Mouse (Mus musculus) myocyte (in vitro differentiated cells): ENCODE measurements around the gene Sec62.
"Not testable (repeated sequence)": the region's sequence is repeated elsewhere in the genome, so short reads cannot be mapped to it uniquely, and the experiment has no call there.

Source experiments
- E2F4 ChIP-seq: IDR thresholded peaks from one replicate; pipeline ENCODE4 v1.6.1; 2011; ENCODE audit warnings: mild to moderate bottlenecking, control low read depth, moderate library complexity; ENCODE audit not compliant: insufficient read depth
- MAX ChIP-seq: IDR thresholded peaks from one replicate; pipeline ENCODE4 v1.6.1; 2011; ENCODE audit warnings: low read depth, mild to moderate bottlenecking, control low read depth
- MYOD1 ChIP-seq, 3 experiments: IDR thresholded peaks; one replicate each; pipeline ENCODE4 v1.6.1; 2011; ENCODE audit warnings: control low read depth in 2 of 3, low read depth in 2 of 3, mild to moderate bottlenecking in 2 of 3, moderate library complexity in 1 of 3; ENCODE audit not compliant: insufficient read length in 2 of 3, control insufficient read depth in 1 of 3
- POLR2A ChIP-seq: IDR thresholded peaks from one replicate; pipeline ENCODE4 v1.6.1; 2011; ENCODE audit warnings: low read depth, mild to moderate bottlenecking, control low read depth, moderate library complexity; ENCODE audit not compliant: insufficient read length
- POLR2AphosphoS2 ChIP-seq: IDR thresholded peaks from one replicate; pipeline ENCODE4 v1.6.1; 2011; ENCODE audit warnings: low read depth, control low read depth; ENCODE audit not compliant: insufficient read length
- SRF ChIP-seq: IDR thresholded peaks from one replicate; pipeline ENCODE4 v1.6.1; 2011; ENCODE audit warnings: low read depth; ENCODE audit not compliant: control insufficient read depth, insufficient read length
- TCF12 ChIP-seq: IDR thresholded peaks from one replicate; pipeline ENCODE4 v1.6.1; 2011; ENCODE audit warnings: mild to moderate bottlenecking, control low read depth; ENCODE audit not compliant: poor library complexity, insufficient read depth, severe bottlenecking
- TCF3 ChIP-seq: IDR thresholded peaks from one replicate; pipeline ENCODE4 v1.6.1; 2011; ENCODE audit warnings: low read depth, control low read depth; ENCODE audit not compliant: insufficient read length
- USF1 ChIP-seq: IDR thresholded peaks from one replicate; pipeline ENCODE4 v1.6.1; 2011; ENCODE audit warnings: low read depth, mild to moderate bottlenecking, control low read depth, moderate library complexity

DNA sequence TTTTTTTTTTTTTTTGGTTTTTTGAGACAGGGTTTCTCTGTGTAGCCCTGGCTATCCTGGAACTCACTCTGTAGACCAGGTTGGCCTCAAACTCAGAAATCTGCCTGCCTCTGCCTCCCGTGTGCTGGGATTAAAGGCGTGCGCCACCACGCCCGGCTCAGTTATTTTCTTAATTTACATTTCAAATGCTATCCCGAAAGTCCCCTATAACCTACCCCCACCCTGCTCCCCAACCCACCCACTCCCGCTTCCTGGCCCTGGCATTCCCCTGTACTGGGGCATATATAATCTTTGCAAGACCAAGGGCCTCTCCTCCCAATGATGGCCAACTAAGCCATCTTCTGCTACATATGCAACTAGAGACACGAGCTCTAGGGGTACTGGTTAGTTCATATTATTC lies 66.9 kb downstream of the Sec62 start:
- not testable (repeated sequence) for TF ChIP-seq TCF3; USF1; SRF; MYOD1 (IDR thresholded peaks at IDR 0.05; ENCODE audit: control insufficient read depth in 1 of 3, insufficient read length in 2 of 3, low read depth in 2 of 3); POLR2A; MAX; POLR2AphosphoS2; TCF12; E2F4
